Mouse (Mus musculus) heart, adult 9 months (tissue): Measurements from ENCODE around the gene Npff.

Experiments
- DNase-seq, 2 experiments: peaks; one replicate each; pipeline ENCODE4 v3.0.0; 2022; ENCODE audit warnings: low spot score in 2 of 2

Gene Npff

GRCm38 (mm10) chr15:102503924-102504782 lies 20.6 kb downstream of the Npff start:
- no peak for DNase-seq

DNA sequence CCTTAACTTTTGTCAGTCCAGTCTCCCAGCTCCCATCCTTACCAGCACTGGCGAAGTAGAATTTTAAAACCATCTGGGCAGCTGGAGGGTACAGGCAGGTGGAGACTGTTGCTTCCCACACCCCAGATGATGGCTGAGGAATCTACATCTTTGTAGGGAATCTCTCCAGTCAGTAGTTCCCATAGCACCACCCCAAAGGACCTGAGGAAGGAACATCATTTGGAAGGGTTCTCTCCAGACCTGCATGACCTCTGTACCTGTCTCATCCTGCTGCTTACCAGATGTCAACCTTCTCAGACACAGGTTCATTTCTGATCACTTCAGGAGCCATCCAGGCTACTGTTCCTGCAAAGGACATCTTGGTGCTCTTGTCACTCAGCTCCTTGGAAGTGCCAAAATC lies 21.3 kb downstream of the Npff start, which contains the start of gene Gm10337:
Gene Gm10337 (plus strand): TSS at position 276 of the 400 bp plus-strand sequence.
- DNase-seq: no peak

DNA sequence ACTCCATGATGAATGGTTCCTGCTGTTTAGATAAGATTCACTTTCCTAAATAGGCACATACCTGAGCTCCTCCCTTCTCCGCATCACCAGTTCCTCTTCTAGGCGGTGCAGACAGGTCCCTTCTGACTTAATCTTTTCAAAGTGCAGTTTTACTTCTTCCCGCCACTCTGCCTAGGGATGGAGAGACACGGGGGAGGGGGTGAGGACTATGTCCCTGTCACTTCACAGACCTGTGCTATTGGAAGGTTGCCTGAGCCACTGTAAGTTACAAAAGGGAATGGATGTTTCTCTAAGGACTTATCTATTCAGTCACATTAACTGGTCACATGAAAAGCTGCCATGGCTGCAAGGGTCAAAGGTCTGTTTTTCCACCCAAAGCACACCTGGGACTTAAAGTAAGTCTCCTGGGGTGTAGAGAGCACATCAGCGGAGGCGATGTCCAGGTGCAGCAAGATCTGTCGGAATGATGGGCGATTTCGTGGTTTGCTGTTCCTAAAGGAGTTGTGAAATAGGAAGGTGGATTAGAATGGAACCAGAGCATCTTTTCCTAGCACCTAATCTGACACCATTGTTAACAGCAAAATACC lies 22.4 kb downstream of the Npff start:
- DNase-seq: no peak

GRCm38 (mm10) chr15:102501084-102501814 lies 23.5 kb downstream of the Npff start:
- DNase-seq: no peak

GRCm38 (mm10) chr15:102500479-102500878 lies 24.3 kb downstream of the Npff start:
- no peak for DNase-seq

- no peak for DNase-seq
Observed at GRCm38 (mm10) chr15:102499851-102500250, 24.9 kb downstream of the Npff start.

DNA sequence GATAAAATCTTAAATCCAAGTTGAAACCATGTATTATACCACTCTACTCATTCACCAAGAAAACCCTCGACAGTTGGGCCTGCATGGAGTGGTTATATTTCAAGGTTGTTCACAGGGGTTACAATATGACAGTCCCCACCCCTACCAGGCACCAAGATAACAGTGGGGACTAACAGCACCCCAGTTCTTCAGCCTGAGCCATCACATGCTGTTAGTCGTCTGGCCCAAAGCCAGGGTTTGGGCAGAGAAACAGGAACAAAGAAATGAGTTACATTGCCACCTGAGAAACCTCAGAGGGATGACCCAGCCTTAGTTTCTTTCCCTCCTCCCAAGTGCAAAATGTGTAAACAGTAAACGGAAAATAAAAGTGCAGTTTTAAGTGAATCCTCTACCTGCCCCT lies 25.4 kb downstream of the Npff start:
- no peak for DNase-seq

DNA sequence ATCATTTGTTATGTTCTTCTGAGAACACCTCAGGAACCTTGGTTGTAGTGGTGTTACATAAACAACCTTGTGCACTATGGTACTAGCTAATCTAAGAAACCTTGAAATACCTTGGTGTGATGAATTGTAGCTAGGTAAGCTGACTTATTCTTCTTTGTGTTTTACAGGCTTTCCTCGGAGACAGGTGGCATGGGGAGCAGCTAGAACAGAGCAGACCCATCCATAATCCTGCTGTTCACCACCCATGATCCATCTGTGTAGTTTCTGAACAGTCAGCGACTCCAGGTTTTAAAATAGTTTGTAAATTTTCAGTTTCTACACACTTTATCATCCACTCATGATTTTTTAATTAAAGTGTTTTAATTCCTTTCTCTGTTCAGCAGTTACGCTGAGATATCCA lies 26.4 kb downstream of the Npff start:
- no peak for DNase-seq

GRCm38 (mm10) chr15:102487664-102488063 lies 37.1 kb downstream of the Npff start:
- DNase-seq: no peak

DNA sequence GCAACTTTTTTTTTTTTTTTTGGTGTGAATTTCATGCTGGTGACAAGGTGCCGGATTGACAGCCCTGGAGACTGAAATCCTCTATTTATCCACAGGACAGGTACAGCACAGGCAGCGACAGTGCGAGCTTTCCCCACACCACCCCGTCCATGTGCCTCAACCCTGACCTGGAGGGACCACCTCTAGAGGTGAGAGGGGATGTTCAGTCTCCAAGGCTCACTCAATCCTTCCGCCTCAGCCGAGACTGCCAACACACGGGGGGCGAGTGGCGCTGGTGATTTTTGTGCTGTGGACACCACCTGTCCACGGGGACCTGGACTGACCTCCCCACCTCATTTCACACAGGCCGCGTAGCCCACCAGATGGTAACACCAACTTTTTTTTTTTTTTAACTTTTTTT lies 38.9 kb downstream of the Npff start:
- DNase-seq: no peak

DNA sequence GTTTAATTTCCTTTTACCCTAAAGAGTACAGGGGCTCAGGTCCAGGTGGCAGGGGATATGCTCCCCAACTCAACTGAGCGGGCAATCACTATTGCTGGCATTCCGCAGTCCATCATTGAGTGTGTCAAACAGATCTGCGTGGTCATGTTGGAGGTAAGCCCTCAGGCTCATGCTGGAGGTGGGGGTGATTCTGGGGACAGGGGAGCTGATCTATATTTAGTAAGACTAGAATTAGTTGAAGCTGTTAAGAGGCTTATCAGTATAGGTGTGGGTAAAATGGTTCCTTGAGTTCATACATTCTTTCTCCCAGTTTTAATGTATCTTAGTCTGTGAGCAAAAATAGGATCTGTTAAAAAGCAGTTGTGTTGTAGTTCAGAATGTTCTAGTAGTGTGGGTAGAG lies 41.6 kb downstream of the Npff start:
- DNase-seq: no peak

GRCm38 (mm10) chr15:102474520-102474919 lies 50.2 kb downstream of the Npff start:
- no peak for DNase-seq
